Mouse (Mus musculus): ENCODE measurements around the gene Rtf2.

Gene Rtf2

DNA sequence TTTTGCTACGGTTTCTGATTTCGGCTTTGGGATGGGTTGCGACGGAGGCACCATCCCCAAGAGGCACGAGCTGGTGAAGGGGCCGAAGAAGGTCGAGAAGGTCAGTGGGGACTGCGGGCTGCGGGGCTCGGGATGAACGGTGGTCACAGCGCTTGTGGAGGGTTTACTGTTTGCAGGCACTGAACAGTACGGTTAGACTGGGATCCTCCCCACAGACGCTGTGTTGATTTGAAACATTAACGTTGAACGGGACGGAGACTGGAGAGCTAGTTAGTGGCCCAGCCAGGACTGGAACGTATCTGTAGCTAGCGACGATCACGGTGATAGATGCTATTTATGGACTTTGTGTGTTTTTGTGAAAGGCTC is 267 bp downstream of the Rtf2 start:
- DNase-seq: no peak

DNA sequence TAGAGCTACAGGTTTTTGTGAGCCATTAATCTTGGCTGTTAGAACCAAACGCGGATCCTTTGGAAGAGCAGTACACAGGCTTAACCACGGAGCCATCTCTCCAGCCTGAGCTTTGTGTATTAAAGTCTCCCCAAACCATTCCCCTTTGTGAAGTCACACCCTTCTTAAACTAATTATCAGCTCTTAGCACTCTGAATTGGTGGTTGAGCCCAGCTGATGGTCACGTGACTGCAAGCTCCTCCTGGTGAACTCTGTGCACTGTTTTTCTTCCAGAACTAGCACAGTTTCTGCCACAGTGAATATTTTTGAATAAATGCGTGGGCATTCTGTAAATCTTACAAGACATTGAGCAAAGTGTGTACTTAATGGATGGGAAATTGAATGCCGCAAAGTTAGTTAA is 820 bp downstream of the Rtf2 start:
- DNase-seq: peak in 1 of 2 experiments; percentile 26

DNA sequence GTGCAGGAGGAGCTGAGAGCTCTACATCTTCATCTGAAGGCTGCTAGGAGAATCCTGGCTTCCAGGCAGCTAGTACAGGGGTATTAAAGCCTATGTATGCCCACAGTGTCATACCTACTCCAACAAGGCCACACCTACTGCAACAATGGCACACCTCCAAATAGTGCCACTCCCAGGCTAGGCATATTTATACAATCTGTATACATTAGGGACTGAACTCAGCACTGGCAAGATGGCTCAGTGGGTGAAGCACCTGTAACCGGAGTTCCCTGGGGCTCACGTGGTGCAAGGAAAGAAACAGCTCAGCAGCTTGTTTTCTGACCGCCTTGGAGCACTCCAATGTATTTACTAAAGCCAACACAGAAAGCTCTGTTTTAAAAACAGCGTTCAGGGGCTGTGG is 5.3 kb downstream of the Rtf2 start:
- DNase-seq: no peak

DNA sequence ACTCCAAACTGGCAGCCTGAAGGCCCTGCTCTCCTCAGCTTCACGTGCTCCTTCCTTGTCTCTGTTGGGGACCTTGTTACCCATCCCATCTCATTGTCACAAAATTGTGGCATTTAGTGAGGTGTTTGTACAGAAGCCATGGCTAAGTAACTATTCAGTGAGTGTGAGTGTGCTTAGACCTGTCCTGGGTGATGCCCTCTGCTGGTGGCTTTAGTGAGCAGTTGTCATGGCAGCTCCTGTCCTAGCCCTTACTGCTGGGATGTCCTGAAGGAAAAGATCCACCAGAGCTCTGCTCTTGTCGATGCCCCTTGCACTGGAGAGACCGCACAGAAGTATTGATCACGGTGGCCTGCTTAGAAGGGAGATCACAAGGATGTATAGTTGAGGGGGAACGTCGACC is 7.0 kb downstream of the Rtf2 start:
- DNase-seq: peak; percentile 69 to 71

DNA sequence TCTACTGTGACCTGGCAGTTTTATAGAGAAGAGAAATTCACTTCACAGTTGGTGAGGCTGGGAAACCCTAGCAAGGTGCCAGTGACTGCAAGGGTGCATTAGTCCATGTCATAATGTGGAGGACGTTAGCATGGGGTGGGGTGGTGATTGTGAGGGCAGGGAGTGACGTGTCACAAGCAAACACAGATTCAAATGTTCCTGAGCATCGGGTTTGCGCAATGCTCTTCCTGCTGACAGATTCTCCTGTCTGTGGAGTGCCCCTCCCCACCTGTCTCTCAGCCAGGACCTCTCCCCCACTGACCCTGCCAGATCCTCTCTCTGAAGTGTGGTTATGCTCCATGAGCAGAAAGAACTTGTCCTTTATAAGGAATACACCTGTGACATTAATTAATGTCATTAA is 8.0 kb downstream of the Rtf2 start:
- DNase-seq: no peak

DNA sequence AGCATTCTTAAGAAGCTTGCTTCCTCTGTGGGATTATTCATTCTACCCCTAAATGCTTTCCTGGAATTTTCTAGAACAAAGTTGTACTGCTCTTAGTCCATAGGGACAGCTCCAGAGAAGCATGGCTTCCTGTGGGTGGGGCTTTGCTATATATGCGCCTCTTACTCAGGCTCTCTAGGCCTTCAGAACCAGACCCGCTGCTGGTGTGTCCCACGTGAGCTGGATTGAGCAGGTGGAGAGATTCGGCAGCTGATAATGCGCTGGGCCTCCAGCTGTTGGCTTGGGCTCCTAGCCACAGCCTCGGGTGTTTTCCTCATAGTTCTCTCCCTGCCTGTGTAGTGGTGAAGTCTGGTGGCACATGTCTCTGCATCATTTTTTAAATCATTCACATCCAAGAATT is 10.3 kb downstream of the Rtf2 start:
- no peak for DNase-seq

DNA sequence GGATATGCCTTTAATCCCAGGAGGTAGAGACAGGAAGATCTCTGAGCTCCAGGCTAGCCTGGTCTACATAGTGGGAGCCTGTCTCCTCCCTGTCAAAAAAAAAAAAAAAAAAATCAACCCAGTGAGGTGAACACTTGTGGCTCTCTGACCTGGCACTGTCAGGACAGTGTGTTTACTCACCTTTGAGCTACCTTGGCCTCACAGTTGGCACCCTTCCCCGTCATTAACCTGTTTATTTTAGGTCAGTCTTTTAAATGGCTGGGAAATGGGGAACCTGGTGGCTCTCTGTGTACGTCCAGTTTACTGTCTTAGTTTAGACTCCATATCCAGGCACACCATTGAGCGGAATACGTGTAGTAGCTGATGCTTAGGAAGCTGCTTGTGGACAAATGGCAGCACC is 11.7 kb downstream of the Rtf2 start:
- DNase-seq: no peak

DNA sequence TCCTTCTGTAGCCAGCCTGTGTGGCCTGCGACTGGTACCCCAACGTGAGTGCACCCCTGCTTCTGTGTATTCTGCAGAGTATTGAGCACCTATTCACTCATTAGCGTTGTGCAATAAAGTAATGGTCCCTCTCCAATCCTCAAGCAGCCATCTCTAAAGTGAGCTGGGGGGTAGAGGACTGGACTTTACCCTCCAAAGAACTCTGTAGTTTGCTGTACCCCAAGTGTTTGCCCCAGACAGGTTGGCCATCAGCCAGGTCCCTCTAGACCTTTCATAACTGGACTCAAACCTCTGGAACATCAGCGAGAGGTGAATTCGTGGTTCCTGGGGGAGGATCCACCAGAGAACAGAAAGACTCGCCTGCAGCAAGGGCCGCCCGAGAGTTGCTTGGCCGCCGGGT is 12.1 kb downstream of the Rtf2 start:
- no peak for DNase-seq

DNA sequence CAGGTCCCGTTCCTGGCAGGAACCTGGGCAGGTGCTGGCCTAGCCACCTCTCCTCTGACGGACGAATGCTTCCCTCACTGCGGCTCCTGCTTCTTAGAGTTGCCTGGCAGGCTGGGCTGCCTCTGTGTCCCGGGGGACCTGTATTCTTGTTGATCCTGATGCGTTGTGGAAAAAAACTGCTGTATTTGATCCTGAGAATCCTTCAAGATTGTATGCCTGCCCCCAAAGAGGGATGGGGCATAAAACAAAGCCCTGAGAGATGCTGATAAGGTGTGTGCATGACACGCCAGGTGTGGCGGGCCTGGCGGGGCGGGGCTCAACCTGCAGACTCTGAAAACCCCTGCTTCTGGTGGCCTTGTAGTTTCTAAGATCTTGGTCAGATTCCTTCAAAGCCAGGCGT is 18.1 kb downstream of the Rtf2 start, which contains the start of gene Gcnt7:
TSS of gene Gcnt7 (minus strand) at position 101 of the 400 bp plus-strand sequence.
- DNase-seq: no peak

DNA sequence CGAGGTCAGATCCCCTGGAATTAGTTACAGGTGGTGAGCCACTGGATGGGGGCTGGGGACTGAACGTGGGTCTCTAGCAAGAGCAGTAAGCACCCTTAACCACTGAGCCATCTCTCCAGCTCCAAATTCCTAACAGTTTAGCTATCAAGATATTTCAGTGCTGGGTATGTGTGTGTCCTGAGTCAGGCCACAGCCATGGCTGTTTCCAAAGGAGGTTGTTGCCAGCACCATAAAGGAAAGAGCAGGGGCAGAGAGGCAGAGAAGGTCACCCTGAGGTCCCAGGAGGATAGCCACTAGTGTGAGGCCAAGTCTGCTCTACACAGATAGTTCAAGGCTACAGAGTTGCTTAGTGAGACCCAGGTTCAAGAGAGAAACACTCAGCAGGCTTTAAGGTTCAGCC is 20.3 kb downstream of the Rtf2 start:
- no peak for DNase-seq

DNA sequence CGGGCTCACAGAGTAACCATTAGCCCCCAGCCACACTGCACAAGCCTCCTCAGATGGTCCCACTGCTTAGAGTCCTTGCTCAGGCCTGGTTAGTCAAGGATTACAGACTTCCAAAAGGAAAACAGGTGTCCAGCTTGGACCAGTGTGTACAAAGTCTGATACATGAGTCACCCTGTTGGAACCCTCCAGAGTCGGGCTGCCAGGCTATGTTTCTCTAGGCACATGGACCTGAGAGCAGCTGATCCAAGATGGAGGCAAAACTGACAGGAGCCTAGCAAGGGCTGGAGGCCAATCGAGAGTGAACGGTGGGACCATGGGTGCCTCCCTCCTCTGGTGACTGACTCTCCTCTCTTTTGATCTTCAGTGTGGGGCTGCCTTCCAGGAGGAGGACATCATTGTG is 22.5 kb downstream of the Rtf2 start:
- no peak for DNase-seq

DNA sequence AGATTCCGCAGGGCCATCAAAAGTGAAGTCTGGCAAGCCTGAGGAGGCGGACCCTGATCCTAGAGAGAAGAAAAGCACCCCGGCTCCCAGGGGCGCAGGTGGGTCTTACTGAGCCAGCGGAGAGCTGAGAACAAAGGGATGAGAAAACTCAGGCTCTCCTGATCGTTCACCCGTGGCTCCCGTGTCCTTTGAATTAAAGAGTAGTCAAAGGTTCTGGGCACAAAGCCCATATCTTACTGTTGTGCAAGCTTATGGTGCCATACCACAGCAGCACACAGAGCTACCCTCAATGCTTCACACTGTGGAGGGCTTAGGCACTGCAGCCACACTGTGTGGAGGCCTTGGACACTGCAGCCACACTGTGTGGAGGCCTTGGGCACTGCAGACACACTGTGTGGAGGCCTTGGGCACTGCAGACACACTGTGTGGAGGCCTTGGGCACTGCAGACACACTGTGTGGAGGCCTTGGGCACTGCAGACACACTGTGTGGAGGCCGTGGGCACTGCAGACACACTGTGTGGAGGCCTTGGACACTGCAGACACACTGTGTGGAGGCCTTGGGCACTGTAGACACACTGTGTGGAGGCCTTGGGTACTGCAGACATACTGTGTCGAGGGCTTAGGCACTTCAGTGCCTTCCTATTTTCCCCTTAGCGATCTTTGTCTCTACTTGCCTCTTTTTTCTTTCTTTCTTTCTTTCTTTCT is 26.2 kb downstream of the Rtf2 start:
- no peak for DNase-seq

DNA sequence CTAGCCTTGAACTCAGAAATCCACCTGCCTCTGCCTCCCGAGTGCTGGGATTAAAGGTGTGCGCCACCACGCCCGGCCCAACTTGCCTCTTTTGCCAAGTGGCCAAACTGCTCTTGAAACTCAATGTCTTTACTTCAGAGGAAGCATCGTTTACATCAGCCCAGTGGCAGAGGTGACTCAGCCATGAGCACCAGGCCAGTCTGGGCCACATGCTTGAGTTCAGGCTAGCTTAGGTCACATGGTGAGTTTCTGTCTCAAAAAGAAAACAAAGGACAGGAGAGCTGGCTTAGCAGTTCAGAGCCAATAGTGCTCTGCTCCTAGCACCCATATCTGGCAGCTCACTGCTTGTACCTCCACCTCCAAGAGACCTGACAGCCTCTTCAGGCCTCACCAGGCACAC is 26.9 kb downstream of the Rtf2 start:
- no peak for DNase-seq

DNA sequence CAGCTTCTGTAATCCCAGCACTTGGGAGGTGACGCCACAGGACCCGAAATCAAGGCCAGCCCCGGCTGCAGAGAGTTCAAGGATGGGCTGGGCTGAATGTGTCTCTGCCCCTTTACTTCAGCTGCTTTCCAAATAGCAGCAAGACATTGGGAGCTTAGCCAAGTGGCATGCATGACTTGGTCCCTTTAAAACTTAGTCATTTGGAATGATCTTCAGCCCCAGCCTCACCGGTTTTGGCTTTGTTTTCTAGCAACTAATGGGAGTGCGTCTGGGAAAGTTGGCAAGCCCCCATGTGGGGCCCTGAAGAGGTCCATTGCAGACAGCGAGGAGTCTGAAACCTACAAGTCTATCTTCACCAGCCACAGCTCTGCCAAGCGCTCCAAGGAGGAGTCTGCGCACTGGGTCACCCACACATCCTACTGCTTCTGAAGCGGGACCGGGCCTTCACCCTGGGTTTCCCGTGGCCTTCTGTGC is 28.0 kb downstream of the Rtf2 start:
- no peak for DNase-seq

DNA sequence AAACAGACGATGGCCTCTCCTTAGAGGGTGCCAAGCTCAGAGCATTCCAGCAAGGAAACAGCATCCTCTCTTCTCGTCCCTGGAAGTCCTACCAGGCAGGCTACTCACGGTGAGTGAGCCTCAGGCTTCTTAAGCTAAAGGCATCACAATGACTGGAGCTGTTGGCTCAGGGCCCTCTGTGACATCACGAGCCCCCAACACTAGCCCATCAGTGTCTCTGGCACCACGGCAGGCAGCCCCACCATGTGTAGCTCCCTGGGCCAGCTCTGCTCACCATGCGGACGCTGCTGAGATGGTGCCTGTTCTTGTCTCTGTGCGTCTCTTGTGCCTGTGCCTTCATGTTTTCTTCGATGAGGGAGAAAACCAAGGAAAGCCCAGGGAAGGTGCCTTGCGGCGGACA is 32.0 kb downstream of the Rtf2 start, which contains the start of gene Fam209:
TSS of gene Fam209 (plus strand) at position 203 of the 400 bp plus-strand sequence.
- DNase-seq: no peak

DNA sequence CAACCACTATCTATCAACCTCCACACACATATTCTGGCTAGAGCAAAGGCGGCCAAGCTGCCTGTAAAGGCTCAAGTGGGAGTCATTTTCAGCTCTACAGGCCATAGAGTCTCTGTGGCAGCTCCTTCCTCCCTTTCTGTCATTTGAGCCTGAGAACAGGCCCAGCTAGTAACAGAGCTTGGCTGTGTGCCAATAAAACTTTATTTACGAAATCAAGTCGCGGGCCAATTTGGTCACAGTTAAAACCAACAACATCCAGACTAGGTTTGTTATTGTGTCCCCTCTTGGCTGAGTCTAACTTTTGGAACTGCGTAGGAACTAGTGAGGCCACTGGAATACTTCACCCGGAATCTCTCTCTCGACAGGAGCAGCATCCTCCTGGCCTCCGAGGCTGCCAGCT is 33.2 kb downstream of the Rtf2 start:
- DNase-seq: no peak

DNA sequence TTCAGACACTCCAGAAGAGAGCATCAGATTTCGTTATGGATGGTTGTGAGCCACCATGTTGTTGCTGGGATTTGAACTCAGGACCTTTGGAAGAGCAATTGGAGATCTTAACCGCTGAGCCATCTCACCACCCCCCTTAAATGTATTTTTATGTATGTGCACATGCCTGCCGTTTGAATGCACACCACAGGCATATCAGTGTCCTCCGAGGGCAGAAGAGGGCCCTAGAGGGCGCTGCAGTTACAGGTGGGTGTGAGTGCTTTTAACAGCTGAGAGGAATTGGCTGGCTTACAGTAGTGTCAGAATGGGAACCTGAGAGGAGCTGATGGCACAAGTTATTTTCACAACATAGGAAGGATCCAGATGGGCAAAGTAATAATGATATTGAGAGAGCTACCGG is 34.6 kb downstream of the Rtf2 start:
- DNase-seq: peak; percentile 53 to 60

DNA sequence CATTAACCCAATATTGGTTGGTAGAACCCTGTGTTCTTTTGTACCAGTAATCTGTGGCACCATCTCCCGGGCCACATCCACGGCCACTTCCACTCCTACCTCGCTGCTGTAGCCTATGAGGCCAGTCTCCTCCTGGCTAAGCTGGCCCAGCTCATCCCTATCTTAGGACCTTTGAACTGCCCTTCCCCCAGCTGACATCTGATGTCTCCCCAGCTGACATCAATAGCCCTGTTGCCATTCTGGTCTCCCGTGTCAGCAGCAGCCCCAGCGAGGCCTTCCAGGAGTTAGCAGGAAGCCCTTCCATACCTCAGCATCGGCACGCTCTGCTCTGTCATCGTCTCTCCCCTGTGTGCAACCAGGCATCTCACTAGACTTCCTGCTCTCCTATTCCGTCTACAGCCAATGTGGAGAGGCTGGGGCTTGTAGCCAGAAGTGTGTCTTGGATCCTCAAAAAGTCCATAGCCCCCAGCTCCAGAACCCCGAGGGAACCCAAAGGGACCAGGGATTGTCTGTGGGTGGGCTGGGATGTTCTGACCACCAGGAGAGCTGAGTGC is 36.4 kb downstream of the Rtf2 start:
- no peak for DNase-seq

DNA sequence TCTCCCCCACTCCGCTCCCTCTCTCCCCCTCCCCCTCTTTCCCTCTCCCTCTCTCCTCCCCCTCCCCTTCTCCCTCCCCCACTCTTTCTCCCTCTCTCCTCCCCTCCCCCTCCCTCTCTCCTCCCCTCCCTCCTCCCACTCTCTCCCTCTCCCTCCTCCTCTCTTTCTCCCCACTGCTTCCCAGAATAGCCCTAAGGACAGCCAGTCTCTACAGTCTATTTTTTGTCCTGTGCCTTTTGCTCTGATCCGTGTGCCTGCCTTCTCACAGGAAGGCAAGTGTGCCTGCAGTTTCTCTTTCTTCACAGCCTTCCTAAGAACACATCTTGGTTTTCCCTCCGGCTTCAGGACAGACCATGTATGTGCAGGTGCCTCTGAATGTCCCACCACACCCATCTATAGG is 37.0 kb downstream of the Rtf2 start:
- DNase-seq: no peak

DNA sequence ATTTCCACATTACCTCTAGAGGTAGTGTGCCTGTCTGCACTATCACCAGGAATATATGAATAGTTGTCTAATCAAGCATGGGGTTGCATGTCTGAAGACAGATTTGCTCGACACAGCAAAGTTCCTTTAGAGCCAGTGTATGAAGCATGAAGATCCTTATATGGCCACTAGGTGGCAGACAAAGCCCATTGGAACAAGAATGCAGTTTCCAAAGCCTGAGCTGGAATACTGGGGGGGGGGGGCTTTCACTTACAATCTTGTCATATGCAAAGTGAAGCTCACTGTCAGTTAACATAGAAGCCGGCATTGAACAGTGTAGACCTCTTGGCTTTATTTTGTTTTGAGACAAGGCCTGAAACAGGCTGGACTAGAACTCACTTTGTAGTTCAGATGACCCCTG is 37.5 kb downstream of the Rtf2 start:
- peak; percentile 36 to 41 for DNase-seq

DNA sequence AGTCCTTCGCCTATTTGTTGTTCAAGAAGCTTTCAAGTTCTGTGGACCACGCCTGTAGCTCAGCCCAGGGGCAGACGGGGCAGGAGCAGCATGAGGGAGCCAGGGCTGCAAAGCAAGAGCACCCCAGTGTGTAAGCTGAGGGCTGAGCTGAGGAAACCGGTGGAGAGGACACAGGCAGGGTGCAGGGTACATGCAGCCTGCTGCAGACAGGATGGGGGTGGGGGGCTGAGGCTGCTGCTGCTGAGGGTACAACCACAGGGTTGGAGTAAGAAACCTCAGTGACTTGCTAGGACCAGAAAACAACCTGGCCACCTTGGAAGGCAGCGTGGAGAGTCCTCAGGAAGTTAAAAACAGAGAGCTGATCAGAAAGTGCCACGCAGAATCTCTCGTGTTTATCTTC is 39.9 kb downstream of the Rtf2 start:
- no peak for DNase-seq

DNA sequence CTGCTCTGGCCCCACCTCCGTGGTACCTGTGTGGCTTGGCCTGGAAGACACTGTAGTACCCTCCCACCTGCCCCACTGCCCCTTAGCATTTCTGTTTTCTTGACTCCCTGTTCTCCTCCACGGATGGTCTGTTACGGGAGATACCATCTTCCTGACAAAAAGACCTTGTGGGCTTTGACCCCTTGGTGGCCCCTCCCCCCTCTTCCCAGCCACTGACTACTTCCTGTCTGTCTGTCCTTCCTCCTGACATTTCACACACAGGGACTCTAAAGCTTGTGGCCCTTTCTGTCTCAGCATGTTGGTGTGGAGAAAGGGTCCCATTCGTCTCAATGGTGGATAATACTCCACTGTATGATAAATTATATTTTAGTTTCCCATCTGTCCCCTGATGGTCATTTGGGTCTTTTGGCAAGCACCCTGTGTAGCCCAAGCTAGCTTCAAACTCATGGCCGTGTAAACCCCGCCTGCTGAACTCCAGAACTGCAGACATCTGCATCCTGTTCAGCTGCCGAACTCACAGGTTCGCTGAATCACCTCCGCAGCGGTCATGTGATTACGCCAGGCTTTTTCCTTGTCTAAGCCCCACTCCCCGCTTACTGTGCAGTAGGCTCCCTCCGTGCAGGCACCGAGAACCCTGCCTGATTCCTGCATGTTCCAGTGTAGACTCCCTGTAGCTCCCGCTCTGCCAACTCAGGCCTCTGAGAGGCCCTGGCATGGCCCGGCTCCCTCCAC is 41.5 kb downstream of the Rtf2 start:
- no peak for DNase-seq

DNA sequence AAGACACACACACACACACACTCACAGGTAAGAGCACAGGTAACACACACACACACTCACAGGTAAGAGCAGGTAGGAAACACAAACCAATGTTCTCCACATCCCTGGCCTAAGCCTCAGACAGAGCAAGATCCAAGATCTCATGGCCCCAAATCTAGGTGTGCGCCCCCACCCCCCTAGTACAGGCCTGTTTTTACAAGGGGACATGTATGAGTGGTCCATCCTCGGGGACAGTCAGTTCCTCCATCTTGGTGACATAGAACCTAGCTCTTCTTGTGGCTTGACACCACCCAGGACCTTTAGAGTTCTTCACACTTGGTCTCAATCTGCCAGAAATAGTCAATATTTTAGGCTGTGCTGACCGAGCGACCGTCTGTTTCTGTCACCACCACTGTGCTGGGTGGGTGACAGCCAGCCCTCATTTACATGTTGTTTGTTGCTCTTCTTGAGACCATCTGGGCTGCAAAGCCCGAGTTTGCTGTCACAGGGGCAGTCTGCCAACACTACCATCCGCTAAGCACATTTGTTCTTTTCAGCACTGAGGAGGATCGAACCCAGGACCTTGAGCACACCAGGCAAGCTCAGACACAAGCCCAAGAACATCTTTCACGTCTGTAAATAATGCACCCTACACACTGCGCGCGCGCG is 43.5 kb downstream of the Rtf2 start:
- no peak for DNase-seq

Data from B cell, adult 2 months (primary cell).